Mouse (Mus musculus) gastrocnemius, postnatal 10 days (tissue): ENCODE data around the gene Musk. TPM values are rescaled to one million over a fixed set of nuclear protein-coding genes. Genes with fewer than 3 reads are reported as not detected.

Source experiments
- DNase-seq: peaks from one replicate; pipeline ENCODE4 v3.0.0; 2021; ENCODE audit warnings: mixed read lengths
- total RNA-seq, 2 experiments: library from RNA; stranded (reverse); gene quantifications; 2 replicates each; pipeline ENCODE4 v1.2.3; 2021

The Musk gene
- total RNA-seq, 2 experiments from 2014 or later: 28.5 to 31.2 TPM

- no peak for DNase-seq
Observed at GRCm38 (mm10) chr4:58417319-58417718, 131.6 kb downstream of the Musk start.

DNA sequence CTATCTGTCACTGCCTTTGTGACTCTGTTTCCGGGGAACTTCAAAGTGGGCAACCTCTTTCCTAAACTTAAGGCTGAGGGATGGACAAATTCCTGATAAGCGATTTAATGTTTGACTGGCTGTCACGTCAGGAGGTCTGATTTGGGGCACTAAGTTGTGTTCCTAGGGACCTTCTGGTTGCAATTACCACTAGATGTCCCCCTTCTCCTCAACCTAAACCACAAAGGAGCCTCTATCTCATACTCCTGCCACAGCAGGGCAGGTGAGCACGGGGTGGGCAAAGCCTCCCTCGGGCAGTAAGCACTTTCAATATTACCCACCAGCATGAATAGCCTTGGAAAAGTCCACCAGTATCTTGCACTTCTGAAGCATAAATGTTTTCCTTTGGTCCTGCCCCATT lies 133.5 kb downstream of the Musk start:
- DNase-seq: no peak

GRCm38 (mm10) chr4:58423276-58423930 lies 137.6 kb downstream of the Musk start:
- no peak for DNase-seq

Other genes starting within 250 kb of the Musk start
- gene Svep1, start 79.1 kb upstream of the Musk start, total RNA-seq: 10 to 100 TPM; 18.7 to 20.9 TPM